Mouse (Mus musculus): ENCODE measurements around the gene Krtap13-1. TPM values are rescaled to one million over a fixed set of nuclear protein-coding genes. Genes with fewer than 3 reads are reported as not detected.

Krtap13-1 gene
- polyA plus RNA-seq, 1 experiment from 2014 or later: not detected

GRCm38 (mm10) chr16:88774106-88774505 lies 45.4 kb downstream of the Krtap13-1 start, which contains the start of gene 2310057N15Rik:
TSS of gene 2310057N15Rik (minus strand) at chr16:88774206.
- Histone ChIP-seq H3K27ac (ENCODE audit: low read depth) (no peak within 1 kb of the TSS), H3K9ac (replicated peaks) (no peak within 1 kb of the TSS), H3K4me1 (ENCODE audit: insufficient read depth) (no peaks in the 10 kb centered on the region), H3K4me2 (ENCODE audit: low read depth, low read length) (no peak within 1 kb of the TSS), H3K27me3 (ENCODE audit: insufficient read depth, low read length) (no peaks in the 10 kb centered on the region), H3K9me3 (ENCODE audit: low read length) (no peaks in the 10 kb centered on the region), H3K4me3 (ENCODE audit: low read depth, low read length) (no peak within 1 kb of the TSS), H3K36me3 (replicated peaks; ENCODE audit: insufficient read depth, low read length) (no peaks in the 10 kb centered on the region)
- DNase-seq (no peak), ATAC-seq (no peak)
- 74% methylated on average over 2 of the region's 2 CpGs for WGBS (ENCODE audit: insufficient replicate concordance)
- TF ChIP-seq EP300 (IDR thresholded peaks at IDR 0.05; ENCODE audit: low read depth) (no peak), CTCF (IDR thresholded peaks at IDR 0.05; ENCODE audit: low read depth) (no peak)

GRCm38 (mm10) chr16:88777596-88777995 lies 48.9 kb downstream of the Krtap13-1 start, which contains the start of gene Gm5965:
TSS of gene Gm5965 (plus strand) at chr16:88777896.
- H3K9me3 ChIP-seq (ENCODE audit: low read length): no peaks in the 10 kb centered on the region
- no peaks in the 10 kb centered on the region for H3K36me3 ChIP-seq (replicated peaks; ENCODE audit: insufficient read depth, low read length)
- no peak within 1 kb of the TSS for H3K9ac ChIP-seq (replicated peaks)
- ATAC-seq (no peak), DNase-seq (no peak)
- no peak within 1 kb of the TSS for H3K4me2 ChIP-seq (ENCODE audit: low read depth, low read length)
- no peak within 1 kb of the TSS for H3K4me3 ChIP-seq (ENCODE audit: low read depth, low read length)
- no peak within 1 kb of the TSS for H3K27ac ChIP-seq (ENCODE audit: low read depth)
- WGBS (ENCODE audit: insufficient replicate concordance): 80% methylated on average over 5 of the region's 6 CpGs
- TF ChIP-seq CTCF (IDR thresholded peaks at IDR 0.05; ENCODE audit: low read depth) (no peak), EP300 (IDR thresholded peaks at IDR 0.05; ENCODE audit: low read depth) (no peak)
- no peaks in the 10 kb centered on the region for H3K27me3 ChIP-seq (ENCODE audit: insufficient read depth, low read length)
- no peaks in the 10 kb centered on the region for H3K4me1 ChIP-seq (ENCODE audit: insufficient read depth)

Other genes with a start within 250 kb of the Krtap13-1 start
- not detected in 2 replicates for gene Cldn17, start 221.9 kb upstream of the Krtap13-1 start, polyA plus RNA-seq (2015; fragmentation: Nextera tagmentation; extraction: Ambion mirVana)
- 0.09 and 0.13 TPM in 2 replicates for gene Cldn8, start 165.7 kb upstream of the Krtap13-1 start, polyA plus RNA-seq (2015; fragmentation: Nextera tagmentation; extraction: Ambion mirVana)
- gene Krtap24-1, start 116.6 kb upstream of the Krtap13-1 start, polyA plus RNA-seq (2015; fragmentation: Nextera tagmentation; extraction: Ambion mirVana): not detected in 2 replicates
- gene 2310079G19Rik, start 101.2 kb upstream of the Krtap13-1 start, polyA plus RNA-seq (2015; fragmentation: Nextera tagmentation; extraction: Ambion mirVana): not detected in 2 replicates
- not detected in 2 replicates for gene Krtap26-1, start 81.1 kb upstream of the Krtap13-1 start, polyA plus RNA-seq (2015; fragmentation: Nextera tagmentation; extraction: Ambion mirVana)
- gene Krtap27-1, start 57.2 kb upstream of the Krtap13-1 start, polyA plus RNA-seq (2015; fragmentation: Nextera tagmentation; extraction: Ambion mirVana): not detected in 2 replicates
- gene 2310061N02Rik, start 20.9 kb upstream of the Krtap13-1 start, polyA plus RNA-seq (2015; fragmentation: Nextera tagmentation; extraction: Ambion mirVana): not detected in 2 replicates
- not detected in 2 replicates for gene Krtap13, start 22.8 kb downstream of the Krtap13-1 start, polyA plus RNA-seq (2015; fragmentation: Nextera tagmentation; extraction: Ambion mirVana)
- not detected in 2 replicates for gene 2310034C09Rik, start 30.0 kb downstream of the Krtap13-1 start, polyA plus RNA-seq (2015; fragmentation: Nextera tagmentation; extraction: Ambion mirVana)
- not detected in 2 replicates for gene 2310057N15Rik, start 45.3 kb downstream of the Krtap13-1 start, polyA plus RNA-seq (2015; fragmentation: Nextera tagmentation; extraction: Ambion mirVana)
- not detected in 2 replicates for gene Gm5965, start 49.0 kb downstream of the Krtap13-1 start, polyA plus RNA-seq (2015; fragmentation: Nextera tagmentation; extraction: Ambion mirVana)
- gene Gm20741, start 83.4 kb downstream of the Krtap13-1 start, polyA plus RNA-seq (2015; fragmentation: Nextera tagmentation; extraction: Ambion mirVana): not detected in 2 replicates
- gene Krtap15, start 91.4 kb downstream of the Krtap13-1 start, polyA plus RNA-seq (2015; fragmentation: Nextera tagmentation; extraction: Ambion mirVana): not detected in 2 replicates
- not detected in 2 replicates for gene Krtap14, start 97.3 kb downstream of the Krtap13-1 start, polyA plus RNA-seq (2015; fragmentation: Nextera tagmentation; extraction: Ambion mirVana)
- gene Krtap19-1, start 140.5 kb downstream of the Krtap13-1 start, polyA plus RNA-seq (2015; fragmentation: Nextera tagmentation; extraction: Ambion mirVana): not detected in 2 replicates
- not detected in 2 replicates for gene Krtap19-2, start 145.4 kb downstream of the Krtap13-1 start, polyA plus RNA-seq (2015; fragmentation: Nextera tagmentation; extraction: Ambion mirVana)
- not detected in 2 replicates for gene Krtap19-3, start 149.2 kb downstream of the Krtap13-1 start, polyA plus RNA-seq (2015; fragmentation: Nextera tagmentation; extraction: Ambion mirVana)
- not detected in 2 replicates for gene Krtap19-4, start 156.2 kb downstream of the Krtap13-1 start, polyA plus RNA-seq (2015; fragmentation: Nextera tagmentation; extraction: Ambion mirVana)
- not detected in 2 replicates for gene Krtap19-5, start 167.6 kb downstream of the Krtap13-1 start, polyA plus RNA-seq (2015; fragmentation: Nextera tagmentation; extraction: Ambion mirVana)
- gene Krtap19-9b, start 203.4 kb downstream of the Krtap13-1 start, polyA plus RNA-seq (2015; fragmentation: Nextera tagmentation; extraction: Ambion mirVana): not detected in 2 replicates
- not detected in 2 replicates for gene Krtap16-3, start 234.0 kb downstream of the Krtap13-1 start, polyA plus RNA-seq (2015; fragmentation: Nextera tagmentation; extraction: Ambion mirVana)

All from liver, postnatal 0 days (tissue).